Mouse (Mus musculus): ENCODE data around the gene Spata7.

- TF ChIP-seq CTCF (IDR thresholded peaks at IDR 0.05; ENCODE audit: low read depth): no peak
- TF ChIP-seq EP300 (optimal IDR thresholded peaks at IDR 0.05): no peak
Observed at GRCm38 (mm10) chr12:98628260-98628970, 458 bp downstream of the Spata7 start.
